ENCODE assay signal across 24 mouse cellular contexts in genomic region chr10:128579731-128580130, GRCm38 (mm10). TPM values are rescaled to one million over a fixed set of nuclear protein-coding genes. Genes with fewer than 3 reads are reported as not detected.
DNase-seq lines count a peak whose midpoint lies in the region; ATAC-seq and TF ChIP-seq lines count a peak whose summit lies in the region.
"Had no signal": no experiment of that assay in that cellular context is flagged by ENCODE, and none has a peak within 500 bp of the region (broad histone marks: within the 10 kb centered on the region; RNA-seq: fewer than 3 reads in every experiment).

No protein-coding gene starts in this region.

- H3K4me3 ChIP-seq in thymus, adult 2 months (ENCODE audit: control insufficient read depth, insufficient read depth, low read length), result no peak overlapping the region
- no peak overlapping the region for H3K4me3 ChIP-seq in intestine, postnatal 0 days (ENCODE audit: low read depth, low read length)
- no peak overlapping the region for H3K4me3 ChIP-seq in stomach, postnatal 0 days (ENCODE audit: low read depth, low read length)
- no peak overlapping the region for H3K4me3 ChIP-seq in forebrain, postnatal 0 days (ENCODE audit: low read depth, low read length)
- H3K4me3 ChIP-seq: embryonic facial prominence, embryonic 10.5 days; embryonic facial prominence, embryonic 12.5 days had no signal

- H3K9me3 ChIP-seq in intestine, postnatal 0 days (ENCODE audit: control insufficient read depth), result no peaks in the 10 kb centered on the region
- no peaks in the 10 kb centered on the region for H3K9me3 ChIP-seq in stomach, postnatal 0 days (ENCODE audit: control insufficient read depth, low read length)
- no peaks in the 10 kb centered on the region for H3K9me3 ChIP-seq in forebrain, postnatal 0 days (ENCODE audit: low read length)
- H3K9me3 ChIP-seq: embryonic facial prominence, embryonic 10.5 days; G1E had no signal

- no peak for TF ChIP-seq POLR2A in thymus, adult 2 months (IDR thresholded peaks at IDR 0.05; ENCODE audit: control insufficient read depth, extremely low read depth, insufficient read depth, low read length, poor library complexity)

- peak; percentile 50 for DNase-seq in thymus, postnatal 0 days (ENCODE audit: low spot score)
- DNase-seq in thymus, postnatal 25 days, result no peak
- DNase-seq in thymus, postnatal 4 days, result peak; percentile 56
- no peak for DNase-seq in thymus, adult 2 months
- DNase-seq in stomach, postnatal 0 days (ENCODE audit: low spot score), result no peak
- no peak for DNase-seq in retina, postnatal 1 day
- DNase-seq in forebrain, postnatal 0 days, result no peak
- DNase-seq: adrenal gland, adult 8-10 months; adrenal gland, postnatal 14 days; adrenal gland, postnatal 36 days; B cell, adult 2 months; cerebellum, adult 11-12 months; cerebellum, adult 2 months; cerebellum, adult 9-10 months; cerebellum, postnatal 10 days; cerebellum, postnatal 25 days had no signal

- TF ChIP-seq CTCF in thymus, adult 2 months (IDR thresholded peaks at IDR 0.05; ENCODE audit: borderline replicate concordance, control insufficient read depth, extremely low read depth, insufficient read depth, low read length, poor library complexity), result no peak
- no peak for TF ChIP-seq CTCF in intestine, postnatal 0 days (IDR thresholded peaks at IDR 0.05; ENCODE audit: low read depth)
- no peak for TF ChIP-seq CTCF in stomach, postnatal 0 days (IDR thresholded peaks at IDR 0.05; ENCODE audit: low read depth)
- no peak for TF ChIP-seq CTCF in forebrain, postnatal 0 days (IDR thresholded peaks at IDR 0.05; ENCODE audit: low read depth)

- WGBS in thymus, adult 2 months, result 58% methylated on average over 4 of the region's 4 CpGs
- 64% methylated on average over 4 of the region's 4 CpGs for WGBS in intestine, postnatal 0 days
- 85% methylated on average over 4 of the region's 4 CpGs for WGBS in stomach, postnatal 0 days
- 82% methylated on average over 4 of the region's 4 CpGs for WGBS in forebrain, postnatal 0 days

- ATAC-seq in intestine, postnatal 0 days, result no peak
- ATAC-seq in stomach, postnatal 0 days (ENCODE audit: low FRiP score, low TSS enrichment), result no peak
- no peak for ATAC-seq in forebrain, postnatal 0 days
- ATAC-seq: activated CD4-positive, CD25-positive, alpha-beta regulatory T cell, adult 4 months; CD4-positive, CD25-positive, alpha-beta regulatory T cell, adult 4 months; forebrain, embryonic 14.5 days; Patski had no signal

- no peaks in the 10 kb centered on the region for H3K36me3 ChIP-seq in thymus, adult 2 months (ENCODE audit: control insufficient read depth, insufficient read depth, low read length)
- H3K36me3 ChIP-seq in intestine, postnatal 0 days (ENCODE audit: control insufficient read depth, insufficient read depth), result peaks cover 53% of the 10 kb centered on the region
- peaks cover 2% of the 10 kb centered on the region; the same call in 1 of the 2 replicates for H3K36me3 ChIP-seq in stomach, postnatal 0 days (ENCODE audit: control insufficient read depth, insufficient read depth, low read length)
- no peaks in the 10 kb centered on the region for H3K36me3 ChIP-seq in forebrain, postnatal 0 days (ENCODE audit: insufficient read depth)
- H3K36me3 ChIP-seq: G1E had no signal

- TF ChIP-seq EP300 in stomach, postnatal 0 days (optimal IDR thresholded peaks at IDR 0.05), result no peak

- no peaks in the 10 kb centered on the region for H3K27me3 ChIP-seq in thymus, adult 2 months (ENCODE audit: control insufficient read depth, insufficient read depth, low read length)
- H3K27me3 ChIP-seq in intestine, postnatal 0 days (replicated peaks; ENCODE audit: control insufficient read depth, insufficient read depth, low read length), result no peaks in the 10 kb centered on the region
- no peaks in the 10 kb centered on the region for H3K27me3 ChIP-seq in stomach, postnatal 0 days (ENCODE audit: control insufficient read depth, insufficient read depth, low read length)
- no peaks in the 10 kb centered on the region; the same call in 1 of the 2 replicates for H3K27me3 ChIP-seq in forebrain, postnatal 0 days (ENCODE audit: insufficient read depth, low read length)
- H3K27me3 ChIP-seq: Patski had no signal

- no peak overlapping the region for H3K9ac ChIP-seq in intestine, postnatal 0 days (ENCODE audit: low read depth, low read length)
- no peak overlapping the region for H3K9ac ChIP-seq in stomach, postnatal 0 days (ENCODE audit: low read length)
- H3K9ac ChIP-seq in forebrain, postnatal 0 days, result no peak overlapping the region
- H3K9ac ChIP-seq: embryonic facial prominence, embryonic 12.5 days had no signal

- H3K4me2 ChIP-seq in intestine, postnatal 0 days (replicated peaks; ENCODE audit: low read depth), result no peak overlapping the region
- no peak overlapping the region for H3K4me2 ChIP-seq in stomach, postnatal 0 days (replicated peaks; ENCODE audit: low read depth)
- H3K4me2 ChIP-seq in forebrain, postnatal 0 days (ENCODE audit: low read depth), result no peak overlapping the region
- H3K4me2 ChIP-seq: embryonic facial prominence, embryonic 12.5 days had no signal

- no peak overlapping the region for H3K27ac ChIP-seq in thymus, adult 2 months (ENCODE audit: control insufficient read depth, insufficient read depth, low read length)
- H3K27ac ChIP-seq in intestine, postnatal 0 days (ENCODE audit: low read depth, low read length), result peak overlapping the region; percentile 58
- H3K27ac ChIP-seq in stomach, postnatal 0 days (replicated peaks), result peak overlapping the region; percentile 15; the same call in 1 of the 2 replicates
- H3K27ac ChIP-seq in forebrain, postnatal 0 days (ENCODE audit: low read depth, low read length), result no peak overlapping the region
- H3K27ac ChIP-seq: embryonic facial prominence, embryonic 10.5 days; embryonic facial prominence, embryonic 12.5 days had no signal

- peaks cover 18% of the 10 kb centered on the region for H3K4me1 ChIP-seq in thymus, adult 2 months (replicated peaks; ENCODE audit: control insufficient read depth, insufficient read depth, low read length)
- H3K4me1 ChIP-seq in intestine, postnatal 0 days (replicated peaks; ENCODE audit: control insufficient read depth, insufficient read depth, low read length), result 0 out of 2 replicates have a peak, but pooled peaks cover 5% of the 10 kb centered on the region
- H3K4me1 ChIP-seq in stomach, postnatal 0 days (replicated peaks; ENCODE audit: control insufficient read depth, insufficient read depth), result 0 out of 2 replicates have a peak, but pooled peaks cover 7% of the 10 kb centered on the region
- no peaks in the 10 kb centered on the region for H3K4me1 ChIP-seq in forebrain, postnatal 0 days (ENCODE audit: insufficient read depth)
- H3K4me1 ChIP-seq: embryonic facial prominence, embryonic 12.5 days had no signal

RNA-seq across cellular contexts. Expression of gene Erbb3, which starts 9.7 kb away (rescaled TPM):
- 0.85 and 0.87 TPM in 2 replicates for polyA plus RNA-seq in thymus, postnatal 0 days (2015; fragmentation: Nextera tagmentation; extraction: Ambion mirVana)
- 2.8 and 3.3 TPM in 2 replicates for polyA plus RNA-seq in thymus, adult 2 months (2012; rRNA removed)
- polyA plus RNA-seq in intestine, postnatal 0 days (2015; fragmentation: Nextera tagmentation; extraction: Ambion mirVana), result 22.3 and 23.8 TPM in 2 replicates
- polyA plus RNA-seq in stomach, postnatal 0 days (2015; fragmentation: Nextera tagmentation; extraction: Ambion mirVana), result 18.6 and 18.9 TPM in 2 replicates
- total RNA-seq in forebrain, postnatal 0 days (2014; rRNA removed), result 1.3 and 1.4 TPM in 2 replicates
- 0.41 and 0.68 TPM in 2 replicates for polyA plus RNA-seq in forebrain, postnatal 0 days (2015; fragmentation: Nextera tagmentation; extraction: Ambion mirVana)

RNA-seq across cellular contexts. Expression of gene Pa2g4, which starts 13.9 kb away (rescaled TPM):
- 238 and 264 TPM in 2 replicates for polyA plus RNA-seq in thymus, postnatal 0 days (2015; fragmentation: Nextera tagmentation; extraction: Ambion mirVana)
- 46.8 and 52.9 TPM in 2 replicates for polyA plus RNA-seq in thymus, adult 2 months (2012; rRNA removed)
- 65.3 and 66.8 TPM in 2 replicates for polyA plus RNA-seq in intestine, postnatal 0 days (2015; fragmentation: Nextera tagmentation; extraction: Ambion mirVana)
- polyA plus RNA-seq in stomach, postnatal 0 days (2015; fragmentation: Nextera tagmentation; extraction: Ambion mirVana), result 131 and 135 TPM in 2 replicates
- total RNA-seq in forebrain, postnatal 0 days (2014; rRNA removed), result 119 and 122 TPM in 2 replicates
- 128 and 135 TPM in 2 replicates for polyA plus RNA-seq in forebrain, postnatal 0 days (2015; fragmentation: Nextera tagmentation; extraction: Ambion mirVana)

RNA-seq across cellular contexts. Expression of gene Rpl41, which starts 30.6 kb away (rescaled TPM):
- polyA plus RNA-seq in thymus, postnatal 0 days (2015; fragmentation: Nextera tagmentation; extraction: Ambion mirVana), result 4,302 and 4,551 TPM in 2 replicates
- 1,821 and 2,108 TPM in 2 replicates for polyA plus RNA-seq in thymus, adult 2 months (2012; rRNA removed)
- 2,426 and 2,428 TPM in 2 replicates for polyA plus RNA-seq in intestine, postnatal 0 days (2015; fragmentation: Nextera tagmentation; extraction: Ambion mirVana)
- 3,550 and 3,693 TPM in 2 replicates for polyA plus RNA-seq in stomach, postnatal 0 days (2015; fragmentation: Nextera tagmentation; extraction: Ambion mirVana)
- 877 and 1,605 TPM in 2 replicates for total RNA-seq in forebrain, postnatal 0 days (2014; rRNA removed)
- polyA plus RNA-seq in forebrain, postnatal 0 days (2015; fragmentation: Nextera tagmentation; extraction: Ambion mirVana), result 2,439 and 3,234 TPM in 2 replicates

RNA-seq across cellular contexts. Expression of gene Zc3h10, which starts 32.2 kb away (rescaled TPM):
- polyA plus RNA-seq in thymus, postnatal 0 days (2015; fragmentation: Nextera tagmentation; extraction: Ambion mirVana), result 17.8 and 18.8 TPM in 2 replicates
- polyA plus RNA-seq in thymus, adult 2 months (2012; rRNA removed), result 25.6 and 27.1 TPM in 2 replicates
- polyA plus RNA-seq in intestine, postnatal 0 days (2015; fragmentation: Nextera tagmentation; extraction: Ambion mirVana), result 10.0 and 10.4 TPM in 2 replicates
- 7.8 and 8.5 TPM in 2 replicates for polyA plus RNA-seq in stomach, postnatal 0 days (2015; fragmentation: Nextera tagmentation; extraction: Ambion mirVana)
- total RNA-seq in forebrain, postnatal 0 days (2014; rRNA removed), result 15.0 and 20.6 TPM in 2 replicates
- 12.7 and 12.8 TPM in 2 replicates for polyA plus RNA-seq in forebrain, postnatal 0 days (2015; fragmentation: Nextera tagmentation; extraction: Ambion mirVana)

RNA-seq across cellular contexts. Expression of gene Rps26, which starts 46.8 kb away (rescaled TPM):
- polyA plus RNA-seq in thymus, postnatal 0 days (2015; fragmentation: Nextera tagmentation; extraction: Ambion mirVana), result 1,143 and 1,215 TPM in 2 replicates
- polyA plus RNA-seq in thymus, adult 2 months (2012; rRNA removed), result 988 and 1,135 TPM in 2 replicates
- 519 and 548 TPM in 2 replicates for polyA plus RNA-seq in intestine, postnatal 0 days (2015; fragmentation: Nextera tagmentation; extraction: Ambion mirVana)
- polyA plus RNA-seq in stomach, postnatal 0 days (2015; fragmentation: Nextera tagmentation; extraction: Ambion mirVana), result 781 and 811 TPM in 2 replicates
- 859 and 1,363 TPM in 2 replicates for total RNA-seq in forebrain, postnatal 0 days (2014; rRNA removed)
- 436 and 640 TPM in 2 replicates for polyA plus RNA-seq in forebrain, postnatal 0 days (2015; fragmentation: Nextera tagmentation; extraction: Ambion mirVana)

Comparison
In these comparisons a context has a peak if more than half of its experiments do, and no peak if none do; other contexts are left out.
1. DNase-seq: peak in thymus, postnatal 0 days (single experiment) and thymus, postnatal 4 days (single experiment); none in thymus, postnatal 25 days (single experiment), thymus, adult 2 months (single experiment), stomach, postnatal 0 days (single experiment), retina, postnatal 1 day (single experiment) and forebrain, postnatal 0 days (single experiment).
2. H3K27ac ChIP-seq: peak in intestine, postnatal 0 days (single experiment) and stomach, postnatal 0 days (single experiment); none in thymus, adult 2 months (single experiment) and forebrain, postnatal 0 days (single experiment).